Mouse (Mus musculus) subcutaneous adipose tissue, adult 2 months (tissue): ENCODE results near the gene Plch1. TPM values are rescaled to one million over a fixed set of nuclear protein-coding genes. Genes with fewer than 3 reads are reported as not detected.

Source experiments
- polyA plus RNA-seq: library from polyadenylated mRNA; depleted of rRNA; stranded (reverse); fragments of >200 nt; gene quantifications from 2 replicates; pipeline ENCODE4 v1.2.3, GENCODE M21; 2012; ENCODE audit warnings: low replicate concordance; rRNA removed

The Plch1 gene
- 2.0 TPM in 1 of 2 replicates, not detected in the other for polyA plus RNA-seq

DNA sequence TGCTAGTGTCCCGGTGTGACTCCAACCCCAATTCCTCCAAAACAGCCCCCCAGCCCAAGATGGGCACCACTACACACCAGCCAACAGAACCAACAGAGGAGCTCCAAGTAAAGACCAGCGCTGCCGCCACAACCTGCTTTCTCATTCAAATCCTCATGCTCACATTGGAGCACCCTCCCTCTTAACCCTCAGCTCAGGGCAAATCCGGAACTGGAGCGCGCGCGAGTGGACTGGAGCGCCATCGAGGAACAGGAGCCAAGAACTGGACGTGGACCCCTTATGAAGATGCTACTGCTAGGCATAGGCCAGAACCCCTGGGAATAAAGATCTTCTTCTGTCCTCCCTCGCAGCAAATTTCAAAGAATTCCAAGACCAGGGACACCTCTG is at the start of gene Plch1:
Plch1 (minus strand) TSS at position 164 of the 387 bp plus-strand sequence.

GRCm38 (mm10) chr3:63928878-63929859 is 29.9 kb upstream of the Plch1 start, which contains the start of gene E130311K13Rik:
E130311K13Rik (minus strand) TSS chr3:63929472.

Other genes starting within 250 kb of the Plch1 start
- gene E130311K13Rik, start 30.0 kb upstream of the Plch1 start, polyA plus RNA-seq: 3.6 and 4.7 TPM in 2 replicates
- 12.8 and 17.3 TPM in 2 replicates for gene Slc33a1, start 65.3 kb upstream of the Plch1 start, polyA plus RNA-seq
- 3.4 and 5.5 TPM in 2 replicates for gene Gmps, start 76.6 kb upstream of the Plch1 start, polyA plus RNA-seq
- 0.04 and 0.06 TPM in 2 replicates for gene Vmn2r1, start 182.1 kb upstream of the Plch1 start, polyA plus RNA-seq
- not detected in 2 replicates for gene Vmn2r2, start 242.5 kb upstream of the Plch1 start, polyA plus RNA-seq